Mouse (Mus musculus): ENCODE data around the gene Olfr615. TPM values are rescaled to one million over a fixed set of nuclear protein-coding genes. Genes with fewer than 3 reads are reported as not detected.
A peak's percentile ranks its signal among the peaks of the same experiment; 100 is the strongest.

Olfr615 gene
- total and polyA plus RNA-seq, 3 experiments = not detected

DNA sequence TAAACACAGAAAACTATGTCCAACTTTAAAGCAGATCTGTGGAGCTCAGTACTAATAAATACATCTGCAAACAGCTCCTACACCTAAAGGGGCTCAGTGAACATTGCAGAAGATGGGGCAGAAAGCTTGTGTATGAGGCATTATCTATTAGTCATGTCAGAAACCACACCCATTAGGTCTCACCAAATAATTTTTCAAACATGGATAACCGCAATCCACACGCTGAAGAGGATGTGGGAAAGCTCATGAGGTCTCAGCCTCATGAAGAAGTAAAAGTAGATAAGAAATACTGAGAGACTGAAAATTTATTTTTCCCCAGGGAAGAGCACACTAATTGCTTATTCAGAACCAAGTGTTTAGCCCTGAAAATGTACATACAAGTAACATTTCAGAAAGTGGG, 51.5 kb downstream of the Olfr615 start:
- Histone ChIP-seq H3K4me3 (ENCODE audit: control insufficient read depth in 1 of 2, insufficient read depth in 1 of 2, low read depth in 2 of 2, low read length in 2 of 2) (no peak overlapping the region), H3K27ac (ENCODE audit: control insufficient read depth, low read depth, low read length) (no peak overlapping the region), H3K27me3 (ENCODE audit: control insufficient read depth in 1 of 2, insufficient read depth in 2 of 2, low read length in 2 of 2) (no peaks in the 10 kb centered on the region), H3K4me1 (ENCODE audit: control insufficient read depth in 1 of 2, insufficient read depth in 2 of 2, low read length in 2 of 2) (no peaks in the 10 kb centered on the region), H3K36me3 (ENCODE audit: control insufficient read depth in 1 of 2, insufficient read depth in 2 of 2, low read length in 2 of 2) (no peaks in the 10 kb centered on the region), H3K79me2 (ENCODE audit: control insufficient read depth, insufficient read depth, low read length, poor library complexity) (no peaks in the 10 kb centered on the region), H3K9ac (ENCODE audit: control insufficient read depth, low read depth, low read length, poor library complexity, severe bottlenecking) (no peak overlapping the region), H3K9me3 (replicated peaks; ENCODE audit: insufficient read depth, low read length) (no peaks in the 10 kb centered on the region)
- peak; percentile 4 for DNase-seq (ENCODE audit: low read depth, low spot score)
- TF ChIP-seq GABPA (IDR thresholded peaks at IDR 0.05; ENCODE audit: low read depth, low read length) (no peak), BHLHE40 (IDR thresholded peaks at IDR 0.05; ENCODE audit: borderline replicate concordance, low read depth, low read length) (no peak), MAFK (IDR thresholded peaks at IDR 0.05; ENCODE audit: borderline replicate concordance, low read depth, low read length) (no peak), E2F4 (IDR thresholded peaks at IDR 0.05; ENCODE audit: borderline replicate concordance, low read depth, low read length) (no peak), KAT2A (conservative IDR thresholded peaks at IDR 0.05; ENCODE audit: low read depth, low read length) (no peak), TCF12 (IDR thresholded peaks at IDR 0.05; ENCODE audit: low read depth, low read length) (no peak), UBTF (IDR thresholded peaks at IDR 0.05; ENCODE audit: borderline replicate concordance, insufficient read depth, low read depth, low read length) (no peak), SIN3A (IDR thresholded peaks at IDR 0.05; ENCODE audit: low read length) (no peak), CHD2 (IDR thresholded peaks at IDR 0.05; ENCODE audit: low read length) (no peak), MYB (IDR thresholded peaks at IDR 0.05; ENCODE audit: low read depth, low read length) (no peak), ZNF384 (IDR thresholded peaks at IDR 0.05; ENCODE audit: low read depth, low read length) (no peak), EP300 (IDR thresholded peaks at IDR 0.05; ENCODE audit: low read depth in 1 of 2, low read length in 2 of 2) (no peak), CHD1 (IDR thresholded peaks at IDR 0.05; ENCODE audit: low read depth, low read length) (no peak), RAD21 (IDR thresholded peaks at IDR 0.05; ENCODE audit: low read depth, low read length) (no peak), ZC3H11A (IDR thresholded peaks at IDR 0.05; ENCODE audit: low read depth, low read length) (no peak), MAZ (IDR thresholded peaks at IDR 0.05; ENCODE audit: low read depth, low read length) (no peak), ZMIZ1 (IDR thresholded peaks at IDR 0.05; ENCODE audit: low read depth, low read length) (no peak), TBP (IDR thresholded peaks at IDR 0.05; ENCODE audit: low read depth, low read length) (no peak), MYC (IDR thresholded peaks at IDR 0.05; ENCODE audit: low read depth, low read length) (no peak)

DNA sequence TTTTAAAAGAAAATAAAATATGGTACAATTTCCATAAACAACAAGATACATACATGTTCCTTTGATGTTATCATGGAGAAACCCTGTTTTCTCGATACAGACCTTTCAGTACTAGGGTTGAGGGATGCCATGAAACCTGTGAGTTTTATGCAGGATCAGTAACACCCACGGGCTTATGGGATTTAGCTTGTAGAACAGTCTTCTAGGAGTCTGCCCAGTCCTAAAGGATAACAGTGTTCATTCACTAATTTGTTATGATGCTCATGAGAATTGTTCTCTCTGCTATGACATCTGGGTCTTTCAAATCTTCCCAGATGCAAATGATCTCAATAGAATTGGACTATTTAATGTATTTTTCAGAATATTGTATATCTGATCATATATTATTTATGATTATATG, 56.6 kb downstream of the Olfr615 start, which contains the start of gene Olfr620:
Olfr620 (minus strand) TSS at position 101 of the 400 bp plus-strand sequence.
- Histone ChIP-seq H3K27me3 (ENCODE audit: control insufficient read depth in 1 of 2, insufficient read depth in 2 of 2, low read length in 2 of 2) (no peaks in the 10 kb centered on the region), H3K9me3 (replicated peaks; ENCODE audit: insufficient read depth, low read length) (no peaks in the 10 kb centered on the region), H3K4me1 (ENCODE audit: control insufficient read depth in 1 of 2, insufficient read depth in 2 of 2, low read length in 2 of 2) (no peaks in the 10 kb centered on the region), H3K9ac (ENCODE audit: control insufficient read depth, low read depth, low read length, poor library complexity, severe bottlenecking) (no peak within 1 kb of the TSS), H3K4me3 (ENCODE audit: control insufficient read depth in 1 of 2, insufficient read depth in 1 of 2, low read depth in 2 of 2, low read length in 2 of 2) (no peak within 1 kb of the TSS), H3K36me3 (ENCODE audit: control insufficient read depth in 1 of 2, insufficient read depth in 2 of 2, low read length in 2 of 2) (no peaks in the 10 kb centered on the region), H3K79me2 (ENCODE audit: control insufficient read depth, insufficient read depth, low read length, poor library complexity) (no peaks in the 10 kb centered on the region), H3K27ac (ENCODE audit: control insufficient read depth, low read depth, low read length) (no peak within 1 kb of the TSS)
- TF ChIP-seq ZC3H11A (IDR thresholded peaks at IDR 0.05; ENCODE audit: low read depth, low read length) = no peak
- DNase-seq (ENCODE audit: low read depth, low spot score) = no peak

Other genes starting within 250 kb of the Olfr615 start
Only the 30 nearest of the 32 such genes appear.
- gene Olfr598, start 232.5 kb upstream of the Olfr615 start, total RNA-seq (2012; rRNA removed) = not detected in 2 replicates
- gene Olfr598, start 232.5 kb upstream of the Olfr615 start, polyA plus RNA-seq (2012; ENCODE audit: insufficient read depth in 1 of 2, insufficient read length in 2 of 2, low read depth in 1 of 2, low replicate concordance in 2 of 2, missing spikeins in 1 of 2) = not detected
- gene Olfr599, start 220.2 kb upstream of the Olfr615 start, total RNA-seq (2012; rRNA removed) = not detected in 2 replicates
- not detected for gene Olfr599, start 220.2 kb upstream of the Olfr615 start, polyA plus RNA-seq (2012; ENCODE audit: insufficient read depth in 1 of 2, insufficient read length in 2 of 2, low read depth in 1 of 2, low replicate concordance in 2 of 2, missing spikeins in 1 of 2)
- gene Olfr600, start 206.4 kb upstream of the Olfr615 start, total RNA-seq (2012; rRNA removed) = not detected in 2 replicates
- not detected for gene Olfr600, start 206.4 kb upstream of the Olfr615 start, polyA plus RNA-seq (2012; ENCODE audit: insufficient read depth in 1 of 2, insufficient read length in 2 of 2, low read depth in 1 of 2, low replicate concordance in 2 of 2, missing spikeins in 1 of 2)
- gene Olfr601, start 193.4 kb upstream of the Olfr615 start, total RNA-seq (2012; rRNA removed) = not detected in 2 replicates
- gene Olfr601, start 193.4 kb upstream of the Olfr615 start, polyA plus RNA-seq (2012; ENCODE audit: insufficient read depth in 1 of 2, insufficient read length in 2 of 2, low read depth in 1 of 2, low replicate concordance in 2 of 2, missing spikeins in 1 of 2) = not detected
- not detected in 2 replicates for gene Olfr603, start 169.9 kb upstream of the Olfr615 start, total RNA-seq (2012; rRNA removed)
- not detected for gene Olfr603, start 169.9 kb upstream of the Olfr615 start, polyA plus RNA-seq (2012; ENCODE audit: insufficient read depth in 1 of 2, insufficient read length in 2 of 2, low read depth in 1 of 2, low replicate concordance in 2 of 2, missing spikeins in 1 of 2)
- gene Usp17lc, start 141.0 kb upstream of the Olfr615 start, total RNA-seq (2012; rRNA removed) = not detected in 2 replicates
- gene Usp17lc, start 141.0 kb upstream of the Olfr615 start, polyA plus RNA-seq (2012; ENCODE audit: insufficient read depth in 1 of 2, insufficient read length in 2 of 2, low read depth in 1 of 2, low replicate concordance in 2 of 2, missing spikeins in 1 of 2) = not detected
- not detected in 2 replicates for gene Olfr605, start 110.6 kb upstream of the Olfr615 start, total RNA-seq (2012; rRNA removed)
- not detected for gene Olfr605, start 110.6 kb upstream of the Olfr615 start, polyA plus RNA-seq (2012; ENCODE audit: insufficient read depth in 1 of 2, insufficient read length in 2 of 2, low read depth in 1 of 2, low replicate concordance in 2 of 2, missing spikeins in 1 of 2)
- gene Olfr606, start 107.0 kb upstream of the Olfr615 start, total RNA-seq (2012; rRNA removed) = not detected in 2 replicates
- gene Olfr606, start 107.0 kb upstream of the Olfr615 start, polyA plus RNA-seq (2012; ENCODE audit: insufficient read depth in 1 of 2, insufficient read length in 2 of 2, low read depth in 1 of 2, low replicate concordance in 2 of 2, missing spikeins in 1 of 2) = not detected
- not detected in 2 replicates for gene Olfr607, start 91.9 kb upstream of the Olfr615 start, total RNA-seq (2012; rRNA removed)
- gene Olfr607, start 91.9 kb upstream of the Olfr615 start, polyA plus RNA-seq (2012; ENCODE audit: insufficient read depth in 1 of 2, insufficient read length in 2 of 2, low read depth in 1 of 2, low replicate concordance in 2 of 2, missing spikeins in 1 of 2) = not detected
- gene Olfr608, start 86.2 kb upstream of the Olfr615 start, total RNA-seq (2012; rRNA removed) = not detected in 2 replicates
- gene Olfr608, start 86.2 kb upstream of the Olfr615 start, polyA plus RNA-seq (2012; ENCODE audit: insufficient read depth in 1 of 2, insufficient read length in 2 of 2, low read depth in 1 of 2, low replicate concordance in 2 of 2, missing spikeins in 1 of 2) = not detected
- not detected in 2 replicates for gene Olfr609, start 58.0 kb upstream of the Olfr615 start, total RNA-seq (2012; rRNA removed)
- gene Olfr609, start 58.0 kb upstream of the Olfr615 start, polyA plus RNA-seq (2012; ENCODE audit: insufficient read depth in 1 of 2, insufficient read length in 2 of 2, low read depth in 1 of 2, low replicate concordance in 2 of 2, missing spikeins in 1 of 2) = not detected
- not detected in 2 replicates for gene Olfr610, start 44.0 kb upstream of the Olfr615 start, total RNA-seq (2012; rRNA removed)
- not detected for gene Olfr610, start 44.0 kb upstream of the Olfr615 start, polyA plus RNA-seq (2012; ENCODE audit: insufficient read depth in 1 of 2, insufficient read length in 2 of 2, low read depth in 1 of 2, low replicate concordance in 2 of 2, missing spikeins in 1 of 2)
- not detected in 2 replicates for gene Olfr611, start 35.2 kb upstream of the Olfr615 start, total RNA-seq (2012; rRNA removed)
- not detected for gene Olfr611, start 35.2 kb upstream of the Olfr615 start, polyA plus RNA-seq (2012; ENCODE audit: insufficient read depth in 1 of 2, insufficient read length in 2 of 2, low read depth in 1 of 2, low replicate concordance in 2 of 2, missing spikeins in 1 of 2)
- not detected in 2 replicates for gene Olfr612, start 13.4 kb upstream of the Olfr615 start, total RNA-seq (2012; rRNA removed)
- gene Olfr612, start 13.4 kb upstream of the Olfr615 start, polyA plus RNA-seq (2012; ENCODE audit: insufficient read depth in 1 of 2, insufficient read length in 2 of 2, low read depth in 1 of 2, low replicate concordance in 2 of 2, missing spikeins in 1 of 2) = not detected
- not detected in 2 replicates for gene Olfr613, start 8.0 kb upstream of the Olfr615 start, total RNA-seq (2012; rRNA removed)
- gene Olfr613, start 8.0 kb upstream of the Olfr615 start, polyA plus RNA-seq (2012; ENCODE audit: insufficient read depth in 1 of 2, insufficient read length in 2 of 2, low read depth in 1 of 2, low replicate concordance in 2 of 2, missing spikeins in 1 of 2) = not detected
- gene Olfr616, start 13.1 kb downstream of the Olfr615 start, total RNA-seq (2012; rRNA removed) = not detected in 2 replicates
- gene Olfr616, start 13.1 kb downstream of the Olfr615 start, polyA plus RNA-seq (2012; ENCODE audit: insufficient read depth in 1 of 2, insufficient read length in 2 of 2, low read depth in 1 of 2, low replicate concordance in 2 of 2, missing spikeins in 1 of 2) = not detected
- gene Olfr617, start 17.0 kb downstream of the Olfr615 start, total RNA-seq (2012; rRNA removed) = not detected in 2 replicates
- not detected for gene Olfr617, start 17.0 kb downstream of the Olfr615 start, polyA plus RNA-seq (2012; ENCODE audit: insufficient read depth in 1 of 2, insufficient read length in 2 of 2, low read depth in 1 of 2, low replicate concordance in 2 of 2, missing spikeins in 1 of 2)
- gene Olfr618, start 34.0 kb downstream of the Olfr615 start, total RNA-seq (2012; rRNA removed) = not detected in 2 replicates
- gene Olfr618, start 34.0 kb downstream of the Olfr615 start, polyA plus RNA-seq (2012; ENCODE audit: insufficient read depth in 1 of 2, insufficient read length in 2 of 2, low read depth in 1 of 2, low replicate concordance in 2 of 2, missing spikeins in 1 of 2) = not detected
- gene Olfr619, start 44.5 kb downstream of the Olfr615 start, total RNA-seq (2012; rRNA removed) = not detected in 2 replicates
- gene Olfr619, start 44.5 kb downstream of the Olfr615 start, polyA plus RNA-seq (2012; ENCODE audit: insufficient read depth in 1 of 2, insufficient read length in 2 of 2, low read depth in 1 of 2, low replicate concordance in 2 of 2, missing spikeins in 1 of 2) = not detected
- not detected in 2 replicates for gene Olfr620, start 56.5 kb downstream of the Olfr615 start, total RNA-seq (2012; rRNA removed)
- gene Olfr620, start 56.5 kb downstream of the Olfr615 start, polyA plus RNA-seq (2012; ENCODE audit: insufficient read depth in 1 of 2, insufficient read length in 2 of 2, low read depth in 1 of 2, low replicate concordance in 2 of 2, missing spikeins in 1 of 2) = under 1 TPM in 1 of 2 experiments, not detected in 1; 0.03 TPM
- not detected in 2 replicates for gene Olfr622, start 86.6 kb downstream of the Olfr615 start, total RNA-seq (2012; rRNA removed)
- gene Olfr622, start 86.6 kb downstream of the Olfr615 start, polyA plus RNA-seq (2012; ENCODE audit: insufficient read depth in 1 of 2, insufficient read length in 2 of 2, low read depth in 1 of 2, low replicate concordance in 2 of 2, missing spikeins in 1 of 2) = not detected
- not detected in 2 replicates for gene Olfr623, start 107.6 kb downstream of the Olfr615 start, total RNA-seq (2012; rRNA removed)
- gene Olfr623, start 107.6 kb downstream of the Olfr615 start, polyA plus RNA-seq (2012; ENCODE audit: insufficient read depth in 1 of 2, insufficient read length in 2 of 2, low read depth in 1 of 2, low replicate concordance in 2 of 2, missing spikeins in 1 of 2) = not detected
- under 0.01 TPM in 1 of 2 replicates, not detected in the other for gene Olfr624, start 115.1 kb downstream of the Olfr615 start, total RNA-seq (2012; rRNA removed)
- gene Olfr624, start 115.1 kb downstream of the Olfr615 start, polyA plus RNA-seq (2012; ENCODE audit: insufficient read depth in 1 of 2, insufficient read length in 2 of 2, low read depth in 1 of 2, low replicate concordance in 2 of 2, missing spikeins in 1 of 2) = under 1 TPM in 1 of 2 experiments, not detected in 1; 0.04 TPM
- not detected in 2 replicates for gene Olfr625-ps1, start 126.6 kb downstream of the Olfr615 start, total RNA-seq (2012; rRNA removed)
- gene Olfr625-ps1, start 126.6 kb downstream of the Olfr615 start, polyA plus RNA-seq (2012; ENCODE audit: insufficient read depth in 1 of 2, insufficient read length in 2 of 2, low read depth in 1 of 2, low replicate concordance in 2 of 2, missing spikeins in 1 of 2) = not detected
- not detected in 2 replicates for gene Olfr243, start 158.6 kb downstream of the Olfr615 start, total RNA-seq (2012; rRNA removed)
- not detected for gene Olfr243, start 158.6 kb downstream of the Olfr615 start, polyA plus RNA-seq (2012; ENCODE audit: insufficient read depth in 1 of 2, insufficient read length in 2 of 2, low read depth in 1 of 2, low replicate concordance in 2 of 2, missing spikeins in 1 of 2)
- gene Olfr628, start 174.3 kb downstream of the Olfr615 start, total RNA-seq (2012; rRNA removed) = not detected in 2 replicates
- not detected for gene Olfr628, start 174.3 kb downstream of the Olfr615 start, polyA plus RNA-seq (2012; ENCODE audit: insufficient read depth in 1 of 2, insufficient read length in 2 of 2, low read depth in 1 of 2, low replicate concordance in 2 of 2, missing spikeins in 1 of 2)
- gene Olfr629, start 188.9 kb downstream of the Olfr615 start, total RNA-seq (2012; rRNA removed) = not detected in 2 replicates
- gene Olfr629, start 188.9 kb downstream of the Olfr615 start, polyA plus RNA-seq (2012; ENCODE audit: insufficient read depth in 1 of 2, insufficient read length in 2 of 2, low read depth in 1 of 2, low replicate concordance in 2 of 2, missing spikeins in 1 of 2) = not detected
- gene Olfr630, start 201.3 kb downstream of the Olfr615 start, total RNA-seq (2012; rRNA removed) = not detected in 2 replicates
- not detected for gene Olfr630, start 201.3 kb downstream of the Olfr615 start, polyA plus RNA-seq (2012; ENCODE audit: insufficient read depth in 1 of 2, insufficient read length in 2 of 2, low read depth in 1 of 2, low replicate concordance in 2 of 2, missing spikeins in 1 of 2)
- gene Olfr69, start 215.5 kb downstream of the Olfr615 start, total RNA-seq (2012; rRNA removed) = not detected in 2 replicates
- gene Olfr69, start 215.5 kb downstream of the Olfr615 start, polyA plus RNA-seq (2012; ENCODE audit: insufficient read depth in 1 of 2, insufficient read length in 2 of 2, low read depth in 1 of 2, low replicate concordance in 2 of 2, missing spikeins in 1 of 2) = not detected
- gene Olfr68, start 223.6 kb downstream of the Olfr615 start, total RNA-seq (2012; rRNA removed) = not detected in 2 replicates
- not detected for gene Olfr68, start 223.6 kb downstream of the Olfr615 start, polyA plus RNA-seq (2012; ENCODE audit: insufficient read depth in 1 of 2, insufficient read length in 2 of 2, low read depth in 1 of 2, low replicate concordance in 2 of 2, missing spikeins in 1 of 2)